Mouse (Mus musculus) cortical plate, adult 2 months (tissue): ENCODE results near the gene Gm5767. TPM values are rescaled to one million over a fixed set of nuclear protein-coding genes. Genes with fewer than 3 reads are reported as not detected.

Experiments used
- H3K27ac ChIP-seq: fragments of 200-500 bp; 2 replicates; pipeline ENCODE4 v1.5.1; 2012; ENCODE audit warnings: low read length, control low read depth, inconsistent platforms; ENCODE audit not compliant: insufficient read depth
- H3K4me1 ChIP-seq: fragments of 200-500 bp; 2 replicates; pipeline ENCODE4 v1.6.1; 2011; ENCODE audit warnings: low read length; ENCODE audit not compliant: control insufficient read depth, insufficient read depth
- H3K4me3 ChIP-seq: fragments of 200-500 bp; 2 replicates; pipeline ENCODE4 v1.5.1; 2011; ENCODE audit warnings: mild to moderate bottlenecking, low read length, control low read depth; ENCODE audit not compliant: insufficient read depth
- CTCF ChIP-seq: fragments of 200-500 bp; IDR thresholded peaks from 2 replicates; pipeline ENCODE4 v1.5.1; 2011; ENCODE audit warnings: mild to moderate bottlenecking, control low read depth, low read length; ENCODE audit not compliant: insufficient read depth; ENCODE audit errors: extremely low read depth
- POLR2A ChIP-seq: fragments of 200-500 bp; IDR thresholded peaks from 2 replicates; pipeline ENCODE4 v1.6.1; 2011; ENCODE audit warnings: mild to moderate bottlenecking, low read length, control low read depth; ENCODE audit not compliant: insufficient read depth; ENCODE audit errors: extremely low read depth
- polyA plus RNA-seq: library from polyadenylated mRNA; depleted of rRNA; stranded (reverse); fragments of >200 nt; gene quantifications from 2 replicates; pipeline ENCODE4 v1.2.3, GENCODE M21; 2012; rRNA removed

The Gm5767 gene
- not detected in 2 replicates for polyA plus RNA-seq

DNA sequence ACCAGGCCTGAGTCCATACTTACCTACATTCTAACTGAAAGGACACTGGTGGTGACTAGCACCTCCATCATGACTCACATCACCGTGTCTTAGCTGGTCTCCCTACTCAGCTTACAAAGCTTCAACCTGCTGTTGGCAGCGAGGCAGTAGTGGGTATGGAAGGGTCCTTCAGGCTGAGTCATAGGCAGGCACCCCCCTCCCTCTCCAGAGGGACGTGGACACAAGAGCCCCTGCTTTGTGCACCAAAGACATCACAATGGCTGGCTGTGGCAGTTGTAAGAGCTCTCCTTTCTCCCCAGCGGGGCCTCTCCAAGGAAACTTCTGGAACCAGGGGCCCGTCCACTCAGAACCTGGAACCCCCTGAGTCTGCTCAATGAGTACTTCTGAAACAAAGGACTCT is at the start of gene Gm5767:
TSS of gene Gm5767 (plus strand) at position 301 of the 400 bp plus-strand sequence.
- H3K4me1 ChIP-seq, result no peaks in the 10 kb centered on the region
- no peak within 1 kb of the TSS for H3K4me3 ChIP-seq
- TF ChIP-seq CTCF (no peak), POLR2A (no peak)
- H3K27ac ChIP-seq, result no peak within 1 kb of the TSS

DNA sequence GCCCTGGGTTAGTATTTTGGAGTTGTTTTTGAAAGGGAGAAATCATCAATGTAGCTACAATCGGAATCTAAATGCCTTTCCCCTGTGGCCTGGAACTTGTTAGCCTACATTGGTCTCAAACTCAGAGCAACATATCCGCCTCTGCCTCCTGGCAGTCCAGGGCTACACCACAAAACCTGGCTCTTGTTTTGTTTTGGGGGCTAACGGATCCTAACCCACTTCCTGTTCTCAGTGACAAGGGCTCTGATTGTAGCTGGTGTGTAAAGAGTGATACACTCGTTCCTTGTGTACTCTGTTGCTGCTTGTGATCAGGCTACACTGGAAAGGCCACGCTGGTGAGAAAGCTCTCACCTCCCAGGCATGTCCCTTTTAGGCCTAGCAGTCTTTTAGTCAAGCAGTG is 49.1 kb upstream of the Gm5767 start:
- Histone ChIP-seq H3K27ac (no peak overlapping the region), H3K4me3 (no peak overlapping the region), H3K4me1 (no peaks in the 10 kb centered on the region)
- TF ChIP-seq CTCF (no peak), POLR2A (no peak)

DNA sequence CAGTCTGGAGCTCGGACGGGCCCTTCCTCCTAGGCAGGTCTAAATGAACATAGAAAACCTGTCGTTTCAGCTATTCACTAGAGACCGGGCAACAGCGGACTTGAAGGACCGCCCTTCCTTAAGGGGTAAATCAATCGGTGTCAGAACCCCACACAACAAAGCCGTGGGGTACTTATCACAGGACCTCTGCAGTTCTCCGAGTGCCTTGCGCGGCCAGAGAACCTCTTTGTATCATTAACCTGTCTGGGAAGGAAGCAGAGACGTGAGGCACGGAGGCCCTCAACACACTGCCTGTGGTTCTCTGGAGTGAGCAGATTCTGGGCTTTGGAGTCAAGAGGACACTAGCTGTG is 43.7 kb upstream of the Gm5767 start:
- peak overlapping the region; percentile 63; the same call in 1 of the 2 replicates for H3K27ac ChIP-seq
- TF ChIP-seq POLR2A, result no peak
- TF ChIP-seq CTCF, result no peak
- peak overlapping the region; percentile 88 for H3K4me3 ChIP-seq
- peaks cover 3% of the 10 kb centered on the region for H3K4me1 ChIP-seq

DNA sequence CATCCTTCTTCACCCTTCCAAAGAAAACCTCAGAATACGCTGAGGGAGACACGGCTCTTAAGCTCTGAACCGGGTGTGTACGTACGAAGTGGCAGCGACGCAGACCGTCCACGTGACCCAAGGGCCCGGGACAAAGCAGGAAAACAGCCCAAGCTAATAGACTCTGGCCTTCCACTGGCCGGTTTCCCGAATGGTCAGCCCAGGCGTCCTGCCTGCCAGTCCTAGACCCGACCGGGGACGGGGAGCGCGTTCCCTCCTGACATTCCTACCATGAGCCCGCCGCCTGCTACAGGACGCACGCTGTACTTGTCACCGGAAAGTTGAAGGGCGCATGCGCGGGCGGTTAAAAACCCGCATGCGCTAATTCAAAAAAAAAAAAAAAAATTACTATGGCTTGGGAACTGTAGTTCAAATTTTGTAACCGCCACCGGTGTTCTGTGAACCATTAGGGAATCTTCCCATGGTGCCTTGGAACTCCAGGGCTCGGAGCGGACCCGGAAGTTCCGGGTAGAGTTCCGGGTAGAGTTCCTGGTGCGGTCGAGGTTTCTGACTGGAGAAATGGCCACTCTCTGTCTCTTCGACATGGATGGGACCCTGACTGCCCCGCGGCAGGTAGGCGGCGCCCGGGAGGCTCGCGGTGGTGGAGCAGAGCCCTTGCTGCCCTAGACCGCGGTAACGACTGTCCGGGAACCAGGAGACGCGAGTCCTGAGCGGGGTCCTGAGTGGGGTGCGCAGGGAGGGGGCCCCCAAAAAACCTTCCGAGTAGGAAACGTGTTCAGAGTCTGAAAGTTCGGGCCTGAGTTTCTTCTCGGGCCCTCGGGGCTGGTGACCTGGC is 43.1 kb upstream of the Gm5767 start, which contains the start of the genes Pmm2 and Tmem186:
TSS of gene Pmm2 (plus strand) at position 458 of the 835 bp plus-strand sequence.
TSS of gene Tmem186 (minus strand) at position 496 of the 835 bp plus-strand sequence.
- Histone ChIP-seq H3K4me3 (peak within 1 kb of the TSS; percentile 88), H3K4me1 (peaks cover 3% of the 10 kb centered on the region), H3K27ac (peak within 1 kb of the TSS; percentile 63)
- no peak for TF ChIP-seq CTCF
- peak; percentile 57; the same call in 1 of the 2 replicates for TF ChIP-seq POLR2A

DNA sequence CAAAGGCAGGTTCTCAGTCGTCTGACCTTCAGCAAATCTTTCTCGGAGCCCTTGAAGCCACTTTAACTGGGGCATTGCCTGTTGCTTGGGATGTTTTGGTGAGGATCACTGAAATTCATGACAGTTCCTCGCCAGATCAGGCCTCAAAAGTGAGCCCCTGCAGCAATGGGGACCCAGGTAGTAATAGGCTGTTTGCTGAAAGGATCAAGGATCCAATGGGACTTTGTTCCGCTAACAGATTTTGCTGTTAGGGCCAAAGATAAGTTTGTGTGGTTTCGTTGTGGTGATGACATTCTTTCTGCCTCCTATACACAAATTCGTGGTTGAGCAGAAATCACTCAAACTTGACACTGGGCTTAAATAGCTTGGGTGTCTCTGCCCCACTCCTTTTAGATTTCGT is 42.4 kb upstream of the Gm5767 start:
- H3K4me3 ChIP-seq, result peak overlapping the region; percentile 88
- peaks cover 3% of the 10 kb centered on the region for H3K4me1 ChIP-seq
- TF ChIP-seq POLR2A (no peak), CTCF (no peak)
- no peak overlapping the region for H3K27ac ChIP-seq

DNA sequence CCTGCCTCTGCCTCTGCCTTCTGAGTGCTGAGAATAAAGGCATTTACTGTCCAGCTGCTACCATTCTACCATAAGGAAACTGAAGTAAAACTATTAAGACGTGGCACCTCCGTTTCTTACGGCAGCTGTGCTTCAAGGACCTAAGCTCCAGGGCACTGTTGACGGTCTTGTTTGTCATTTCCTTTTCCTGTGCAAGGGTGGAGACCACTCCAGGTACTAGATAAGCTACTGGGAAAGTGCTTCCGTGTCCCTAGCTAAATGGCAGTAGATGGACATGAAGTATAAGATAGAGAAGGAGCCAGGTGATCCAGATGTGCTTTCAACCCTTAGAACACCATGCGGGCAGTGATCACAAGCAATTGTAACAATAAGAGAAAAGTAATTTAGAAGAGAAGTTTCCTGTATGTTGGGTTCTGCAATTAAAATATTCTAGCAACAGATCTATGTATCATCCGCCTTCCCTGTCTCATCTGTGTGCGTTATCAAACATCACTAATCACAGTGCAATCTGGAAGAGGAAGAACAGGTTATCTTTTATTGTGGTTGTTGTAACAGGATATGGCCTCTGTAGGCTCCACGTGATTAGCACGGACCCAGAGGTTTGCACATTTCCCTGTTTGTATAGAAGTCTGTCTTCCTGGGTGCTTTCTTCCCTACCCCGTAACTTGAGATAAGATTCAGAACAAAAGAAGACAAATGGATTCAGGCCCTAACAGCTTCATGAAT is 40.9 kb upstream of the Gm5767 start:
- H3K4me1 ChIP-seq, result peaks cover 3% of the 10 kb centered on the region
- no peak overlapping the region for H3K27ac ChIP-seq
- TF ChIP-seq POLR2A, result no peak
- no peak for TF ChIP-seq CTCF
- H3K4me3 ChIP-seq, result no peak overlapping the region

DNA sequence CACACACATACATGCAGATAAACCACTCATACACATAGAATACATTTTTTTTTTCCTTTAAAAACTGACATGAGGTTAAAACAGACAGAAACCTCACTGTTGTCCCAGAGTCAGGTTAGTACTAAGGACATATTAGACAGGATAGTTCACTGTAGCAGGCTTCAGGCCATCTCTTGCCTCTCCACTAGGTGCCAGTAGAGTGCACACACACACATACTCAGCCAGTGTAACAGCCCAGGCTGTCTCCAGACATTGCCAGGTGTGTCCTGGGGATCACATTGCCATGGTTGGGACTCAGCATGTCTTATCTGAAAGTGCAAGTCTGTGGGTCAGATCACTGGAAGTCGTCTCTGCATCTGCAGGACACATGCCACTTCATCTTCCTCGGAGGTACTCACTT is 36.7 kb upstream of the Gm5767 start:
- Histone ChIP-seq H3K4me1 (no peaks in the 10 kb centered on the region), H3K27ac (no peak overlapping the region), H3K4me3 (no peak overlapping the region)
- peak; percentile 89 for TF ChIP-seq CTCF
- no peak for TF ChIP-seq POLR2A

DNA sequence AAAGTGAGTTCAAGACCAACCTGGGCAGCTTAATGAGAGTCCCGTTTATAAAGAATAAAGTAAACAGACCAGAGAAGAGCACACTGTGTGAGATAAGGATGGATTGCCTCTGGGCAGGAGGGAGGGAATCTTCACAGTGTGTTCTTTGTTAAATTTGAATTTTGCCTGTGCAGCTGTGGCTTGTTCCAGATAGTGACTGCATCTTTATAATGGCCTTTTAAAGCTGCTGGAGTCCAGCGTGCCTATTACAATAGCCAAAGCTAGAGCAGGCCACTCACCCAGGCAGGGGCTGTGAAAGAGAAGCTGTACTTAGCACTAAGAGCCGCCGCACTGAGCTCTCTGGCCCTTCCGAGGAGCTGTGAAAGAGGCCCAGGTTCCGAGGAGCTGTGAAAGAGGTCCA is 35.0 kb upstream of the Gm5767 start:
- Histone ChIP-seq H3K4me1 (no peaks in the 10 kb centered on the region), H3K4me3 (no peak overlapping the region), H3K27ac (peak overlapping the region; percentile 44; the same call in 1 of the 2 replicates)
- no peak for TF ChIP-seq POLR2A
- TF ChIP-seq CTCF, result no peak

DNA sequence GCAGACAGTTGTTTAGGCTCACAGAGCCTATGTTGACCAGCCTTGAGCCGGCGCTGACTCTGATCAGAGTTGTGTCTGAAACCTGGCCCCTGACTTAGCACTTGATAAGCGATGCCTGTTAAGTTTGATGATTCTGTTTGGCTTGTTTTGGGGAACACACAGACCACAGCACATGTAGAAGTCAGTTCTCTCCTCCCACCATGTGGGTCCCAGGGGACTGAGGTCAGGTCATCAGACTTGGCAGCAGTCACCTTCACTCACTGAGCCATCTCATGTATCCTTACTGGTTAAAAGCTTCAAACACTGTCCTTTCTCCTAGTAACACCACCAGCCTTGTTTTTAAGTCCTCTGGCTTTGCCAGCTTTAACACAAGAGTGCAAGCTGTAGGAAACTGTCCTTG is 30.6 kb upstream of the Gm5767 start:
- TF ChIP-seq CTCF, result no peak
- no peak for TF ChIP-seq POLR2A
- Histone ChIP-seq H3K4me1 (no peaks in the 10 kb centered on the region), H3K4me3 (no peak overlapping the region), H3K27ac (no peak overlapping the region)
